Mouse (Mus musculus) limb, embryonic 13.5 days (tissue): ENCODE data around the gene Prpf40b. TPM values are rescaled to one million over a fixed set of nuclear protein-coding genes. Genes with fewer than 3 reads are reported as not detected.
A peak's percentile ranks its signal among the peaks of the same experiment; 100 is the strongest.

ENCODE experiments used
- ATAC-seq: fragments of 200-750 bp; cut with Nextera tagmentation; 2 replicates; pipeline ENCODE4 v1.8.0; 2017; ENCODE audit warnings: low read depth, moderate number of reproducible peaks, moderate TSS enrichment; ENCODE audit not compliant: low FRiP score
- H3K27ac ChIP-seq: fragments of 300-500 bp; sonication (generic); 2 replicates; pipeline ENCODE4 v1.5.1; 2015; ENCODE audit warnings: inconsistent platforms, mild to moderate bottlenecking, moderate library complexity
- H3K27me3 ChIP-seq: fragments of 300-500 bp; sonication (generic); 2 replicates; pipeline ENCODE4 v1.6.1; 2015; ENCODE audit warnings: mild to moderate bottlenecking, inconsistent platforms
- H3K36me3 ChIP-seq: fragments of 300-500 bp; sonication (generic); 2 replicates; pipeline ENCODE4 v1.6.1; 2015; ENCODE audit warnings: inconsistent platforms, mild to moderate bottlenecking, moderate library complexity
- H3K4me1 ChIP-seq: fragments of 300-500 bp; sonication (generic); 2 replicates; pipeline ENCODE4 v1.6.1; 2015; ENCODE audit warnings: inconsistent platforms
- H3K4me2 ChIP-seq: fragments of 300-500 bp; sonication (generic); replicated peaks from 2 replicates; pipeline ENCODE4 v1.6.1; 2015; ENCODE audit warnings: inconsistent platforms, mild to moderate bottlenecking, moderate library complexity
- H3K4me3 ChIP-seq: fragments of 300-500 bp; sonication (generic); 2 replicates; pipeline ENCODE4 v1.5.1; 2015; ENCODE audit warnings: moderate library complexity, mild to moderate bottlenecking, inconsistent platforms
- H3K9ac ChIP-seq: fragments of 300-500 bp; sonication (generic); 2 replicates; pipeline ENCODE4 v1.6.1; 2015; ENCODE audit warnings: mild to moderate bottlenecking, inconsistent platforms
- H3K9me3 ChIP-seq: fragments of 300-500 bp; sonication (generic); 2 replicates; pipeline ENCODE4 v1.6.1; 2016; ENCODE audit warnings: inconsistent platforms
- WGBS: fragments of 180-500 bp; shearing (Covaris S2); methylation state at CpG from one replicate; pipeline ENCODE4 v1.1.7; 2015; 5-methylcytosine and 5-hydroxymethylcytosine counted together
- polyA plus RNA-seq: library from polyadenylated mRNA; unstranded; fragments of >200 nt; fragmentation: Nextera tagmentation; extraction: Ambion mirVana; gene quantifications from 2 replicates; pipeline ENCODE4 v1.2.1, GENCODE M21; 2015

Prpf40b gene
- polyA plus RNA-seq, 1 experiment from 2014 or later = 80.3 TPM

DNA sequence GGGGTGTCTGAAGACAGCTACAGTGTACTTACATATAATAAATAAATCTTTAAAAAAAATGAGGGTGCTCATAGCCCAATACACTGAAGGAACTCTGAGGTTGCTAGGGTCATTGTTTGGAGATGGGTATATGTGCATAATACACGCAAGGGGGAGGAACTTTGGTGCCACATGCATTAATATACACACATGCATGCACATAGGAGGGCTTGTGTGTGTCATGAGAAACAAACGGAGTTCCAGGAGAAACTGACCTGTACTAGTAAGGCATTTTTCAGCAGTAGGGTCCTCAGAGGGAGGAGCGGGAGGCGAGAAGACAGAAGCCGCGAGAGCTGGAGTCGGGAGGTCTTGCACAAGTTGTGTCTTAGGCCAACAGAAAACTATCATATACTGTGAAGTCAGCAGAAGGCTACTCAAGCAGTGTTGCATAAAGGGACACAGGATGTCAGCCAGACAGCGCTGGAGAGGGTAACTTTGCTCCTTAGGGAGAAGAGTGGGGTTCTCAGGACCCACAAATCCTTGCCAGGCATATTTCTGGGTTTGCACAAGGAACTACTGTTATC lies 35.6 kb upstream of the Prpf40b start:
- Histone ChIP-seq H3K4me1 (peaks cover 5% of the 10 kb centered on the region; the same call in 1 of the 2 replicates), H3K9ac (no peak overlapping the region), H3K4me3 (no peak overlapping the region), H3K4me2 (peak overlapping the region; percentile 46), H3K9me3 (no peaks in the 10 kb centered on the region), H3K27ac (no peak overlapping the region), H3K27me3 (no peaks in the 10 kb centered on the region), H3K36me3 (no peaks in the 10 kb centered on the region)
- WGBS = 67% methylated on average over 8 of the region's 8 CpGs
- ATAC-seq = 0 out of 2 replicates have a peak, but pooled peaks have one; percentile 24

DNA sequence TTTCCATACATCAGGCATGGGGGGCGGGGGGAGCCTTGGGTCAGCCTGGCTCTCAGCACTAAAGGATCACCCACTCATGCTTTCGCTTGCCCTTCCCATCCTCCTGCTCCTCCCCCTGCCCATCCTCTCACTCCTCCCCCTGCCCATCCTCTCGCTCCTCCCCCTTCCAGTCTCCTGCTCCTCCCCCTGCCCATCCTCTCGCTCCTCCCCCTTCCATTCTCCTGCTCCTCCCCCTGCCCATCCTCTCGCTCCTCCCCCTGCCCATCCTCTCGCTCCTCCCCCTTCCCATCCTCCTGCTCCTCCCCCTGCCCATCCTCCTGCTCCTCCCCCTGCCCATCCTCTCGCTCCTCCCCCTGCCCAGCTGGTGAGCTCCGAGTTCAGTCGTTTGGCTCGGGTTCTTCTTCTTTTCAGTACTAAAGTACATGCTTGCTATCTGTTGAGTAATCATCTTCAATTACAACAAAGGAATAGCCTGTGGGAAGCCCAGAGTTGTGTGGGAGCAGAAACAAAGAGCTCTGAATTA lies 35.1 kb upstream of the Prpf40b start:
- Histone ChIP-seq H3K4me1 (peaks cover 5% of the 10 kb centered on the region; the same call in 1 of the 2 replicates), H3K27ac (no peak overlapping the region), H3K4me3 (peak overlapping the region; percentile 17; the same call in 1 of the 2 replicates), H3K9me3 (no peaks in the 10 kb centered on the region), H3K36me3 (no peaks in the 10 kb centered on the region), H3K27me3 (no peaks in the 10 kb centered on the region), H3K4me2 (peak overlapping the region; percentile 49), H3K9ac (no peak overlapping the region)
- WGBS = 4% methylated on average over 8 of the region's 10 CpGs
- ATAC-seq = 0 out of 2 replicates have a peak, but pooled peaks have one; percentile 32

DNA sequence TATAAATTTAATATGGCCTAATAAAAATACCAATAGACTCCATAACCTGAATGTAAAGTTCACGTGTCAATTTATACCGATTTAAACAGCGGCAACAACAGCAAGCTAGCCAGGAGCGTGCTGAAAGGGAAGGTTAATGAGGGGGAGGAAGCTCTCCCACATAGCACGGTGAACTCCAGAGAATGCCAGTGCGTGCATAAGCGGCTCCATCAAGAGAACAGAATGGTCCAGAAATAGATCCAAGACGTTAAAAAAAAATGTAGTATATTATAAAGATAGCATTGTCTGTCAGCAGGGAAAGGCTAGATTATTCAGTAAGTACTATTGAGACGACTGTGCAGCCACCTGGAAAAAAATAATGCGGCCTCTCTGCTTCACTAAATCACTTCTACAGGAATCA lies 32.2 kb upstream of the Prpf40b start:
- Histone ChIP-seq H3K36me3 (no peaks in the 10 kb centered on the region), H3K9ac (no peak overlapping the region), H3K27ac (no peak overlapping the region), H3K4me2 (no peak overlapping the region), H3K27me3 (no peaks in the 10 kb centered on the region), H3K4me3 (no peak overlapping the region), H3K4me1 (peaks cover 5% of the 10 kb centered on the region; the same call in 1 of the 2 replicates), H3K9me3 (no peaks in the 10 kb centered on the region)
- 34% methylated on average over 10 of the region's 10 CpGs for WGBS
- ATAC-seq = no peak

DNA sequence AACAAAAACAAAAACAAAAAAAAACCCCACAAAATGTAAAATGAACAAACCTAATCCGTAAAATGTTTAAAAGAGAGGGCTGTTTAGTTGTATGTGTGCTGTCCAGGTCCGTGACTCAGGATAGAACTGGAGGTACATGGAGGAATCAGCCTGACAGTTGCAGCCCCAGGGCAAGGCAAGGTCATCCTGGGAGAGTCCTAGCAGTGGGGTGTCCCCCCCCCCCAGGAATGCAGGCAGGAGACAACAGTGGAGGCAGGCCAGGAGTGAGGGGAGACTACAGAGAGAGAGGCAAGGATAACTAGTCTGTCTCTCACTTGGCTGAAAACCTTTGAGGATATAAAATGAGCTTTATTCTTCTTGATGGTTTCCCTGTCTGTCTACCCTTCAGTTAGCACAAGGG lies 30.5 kb upstream of the Prpf40b start:
- no peak for ATAC-seq
- no peaks in the 10 kb centered on the region for H3K9me3 ChIP-seq
- H3K9ac ChIP-seq = no peak overlapping the region
- no peaks in the 10 kb centered on the region for H3K27me3 ChIP-seq
- no peaks in the 10 kb centered on the region for H3K36me3 ChIP-seq
- WGBS = 77% methylated on average over 2 of the region's 2 CpGs
- no peak overlapping the region for H3K4me3 ChIP-seq
- peaks cover 5% of the 10 kb centered on the region; the same call in 1 of the 2 replicates for H3K4me1 ChIP-seq
- no peak overlapping the region for H3K27ac ChIP-seq
- H3K4me2 ChIP-seq = no peak overlapping the region

DNA sequence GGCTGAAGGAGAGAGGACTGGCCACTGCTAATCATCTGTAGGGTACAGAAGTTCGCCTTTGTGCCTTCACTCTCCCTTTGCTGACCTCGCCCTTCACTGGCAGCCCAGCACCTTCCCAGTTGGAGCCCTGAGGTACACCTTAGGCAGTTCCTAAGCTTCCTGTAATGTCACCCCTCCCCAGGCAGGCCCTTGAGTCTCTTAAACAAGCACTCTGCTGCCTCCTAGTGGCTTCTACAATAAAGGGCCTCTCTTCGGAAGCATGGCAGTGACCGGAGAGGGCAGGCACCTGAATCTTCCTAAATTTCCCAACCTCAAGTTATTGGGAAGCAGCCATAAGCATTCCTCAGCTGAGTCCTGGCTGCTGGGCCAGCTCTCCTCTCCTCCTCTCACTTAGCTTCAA lies 29.2 kb upstream of the Prpf40b start:
- no peak overlapping the region for H3K4me3 ChIP-seq
- 23% methylated on average over 4 of the region's 4 CpGs for WGBS
- H3K9ac ChIP-seq = no peak overlapping the region
- no peaks in the 10 kb centered on the region for H3K36me3 ChIP-seq
- ATAC-seq = peak; percentile 24; the same call in 1 of the 2 replicates
- 0 out of 2 replicates have a peak, but pooled peaks cover 5% of the 10 kb centered on the region for H3K4me1 ChIP-seq
- no peak overlapping the region for H3K27ac ChIP-seq
- no peak overlapping the region for H3K4me2 ChIP-seq
- H3K9me3 ChIP-seq = no peaks in the 10 kb centered on the region
- H3K27me3 ChIP-seq = no peaks in the 10 kb centered on the region

DNA sequence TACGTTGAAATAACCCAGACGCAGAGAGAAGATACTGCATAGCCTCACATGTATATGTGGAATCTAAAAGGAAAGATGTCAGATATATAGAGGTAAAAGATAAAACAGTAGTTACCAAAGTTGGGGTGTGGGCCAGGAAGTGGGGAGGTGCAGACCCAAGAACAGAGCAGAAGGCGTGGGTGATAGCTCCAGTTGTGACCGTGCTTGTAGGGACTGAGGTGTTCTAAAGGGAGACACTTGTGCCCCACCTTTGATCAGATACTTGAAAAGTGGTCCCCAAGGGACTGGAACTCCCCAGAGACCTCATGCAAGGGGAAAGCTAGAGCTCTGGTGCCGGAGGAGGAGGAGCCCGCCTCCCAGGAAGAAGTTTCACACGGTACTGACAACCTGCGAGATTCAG lies 18.8 kb upstream of the Prpf40b start:
- no peaks in the 10 kb centered on the region for H3K36me3 ChIP-seq
- H3K4me1 ChIP-seq = peaks cover 15% of the 10 kb centered on the region
- H3K4me2 ChIP-seq = no peak overlapping the region
- no peak for ATAC-seq
- no peak overlapping the region for H3K4me3 ChIP-seq
- WGBS = 74% methylated on average over 8 of the region's 8 CpGs
- no peaks in the 10 kb centered on the region for H3K27me3 ChIP-seq
- H3K9ac ChIP-seq = no peak overlapping the region
- H3K27ac ChIP-seq = no peak overlapping the region
- no peaks in the 10 kb centered on the region for H3K9me3 ChIP-seq

DNA sequence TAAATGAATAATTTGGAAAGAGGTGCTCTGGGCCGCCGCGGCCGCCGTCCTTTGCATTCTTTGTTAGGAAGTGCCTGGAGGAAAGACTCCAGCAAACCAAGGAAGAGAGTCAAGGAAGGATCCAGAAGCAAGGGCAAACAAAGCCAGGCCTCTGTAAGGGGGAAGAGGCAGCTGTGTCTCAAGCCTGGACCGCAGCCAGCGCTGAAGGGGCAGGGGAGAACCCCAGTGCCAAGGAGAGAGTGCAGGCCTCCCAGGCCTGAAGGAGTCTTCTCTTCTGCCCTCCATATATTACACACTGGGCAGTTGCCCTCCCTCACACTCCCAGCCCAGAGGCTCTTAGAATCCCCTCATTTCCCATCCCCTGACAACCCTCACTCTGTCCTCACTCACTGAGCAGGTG lies 16.6 kb upstream of the Prpf40b start:
- H3K4me1 ChIP-seq = peaks cover 12% of the 10 kb centered on the region
- H3K36me3 ChIP-seq = no peaks in the 10 kb centered on the region
- H3K9ac ChIP-seq = 0 out of 2 replicates have a peak overlapping the region, but pooled peaks have one; percentile 39
- ATAC-seq = no peak
- WGBS = 75% methylated on average over 7 of the region's 7 CpGs
- H3K27ac ChIP-seq = peak overlapping the region; percentile 45; the same call in 1 of the 2 replicates
- no peak overlapping the region for H3K4me3 ChIP-seq
- H3K4me2 ChIP-seq = no peak overlapping the region
- no peaks in the 10 kb centered on the region for H3K9me3 ChIP-seq
- H3K27me3 ChIP-seq = no peaks in the 10 kb centered on the region

DNA sequence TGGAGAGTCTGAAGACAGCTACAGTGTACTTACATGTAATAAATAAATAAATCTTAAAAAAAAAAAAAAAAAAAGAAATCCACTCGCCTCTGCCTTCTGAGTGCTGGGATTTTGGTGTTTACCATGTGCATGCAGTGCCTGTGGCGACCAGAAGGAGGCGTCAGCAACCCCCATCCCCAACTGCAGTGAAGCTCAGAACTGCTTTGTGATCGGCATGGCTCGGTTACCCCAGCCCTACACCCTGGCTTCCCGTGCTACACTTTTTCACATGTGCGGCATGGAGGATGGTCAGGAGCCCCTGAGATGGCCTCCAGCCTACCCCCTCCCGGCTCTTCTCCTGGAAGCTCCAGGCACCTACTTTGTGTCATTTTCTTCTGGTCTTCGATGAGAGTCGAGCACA lies 11.4 kb upstream of the Prpf40b start:
- Histone ChIP-seq H3K4me3 (no peak overlapping the region), H3K27ac (no peak overlapping the region), H3K9me3 (no peaks in the 10 kb centered on the region), H3K27me3 (0 out of 2 replicates have a peak, but pooled peaks cover 6% of the 10 kb centered on the region), H3K4me2 (no peak overlapping the region), H3K36me3 (no peaks in the 10 kb centered on the region), H3K9ac (no peak overlapping the region), H3K4me1 (peaks cover 2% of the 10 kb centered on the region)
- 69% methylated on average over 10 of the region's 10 CpGs for WGBS
- no peak for ATAC-seq

DNA sequence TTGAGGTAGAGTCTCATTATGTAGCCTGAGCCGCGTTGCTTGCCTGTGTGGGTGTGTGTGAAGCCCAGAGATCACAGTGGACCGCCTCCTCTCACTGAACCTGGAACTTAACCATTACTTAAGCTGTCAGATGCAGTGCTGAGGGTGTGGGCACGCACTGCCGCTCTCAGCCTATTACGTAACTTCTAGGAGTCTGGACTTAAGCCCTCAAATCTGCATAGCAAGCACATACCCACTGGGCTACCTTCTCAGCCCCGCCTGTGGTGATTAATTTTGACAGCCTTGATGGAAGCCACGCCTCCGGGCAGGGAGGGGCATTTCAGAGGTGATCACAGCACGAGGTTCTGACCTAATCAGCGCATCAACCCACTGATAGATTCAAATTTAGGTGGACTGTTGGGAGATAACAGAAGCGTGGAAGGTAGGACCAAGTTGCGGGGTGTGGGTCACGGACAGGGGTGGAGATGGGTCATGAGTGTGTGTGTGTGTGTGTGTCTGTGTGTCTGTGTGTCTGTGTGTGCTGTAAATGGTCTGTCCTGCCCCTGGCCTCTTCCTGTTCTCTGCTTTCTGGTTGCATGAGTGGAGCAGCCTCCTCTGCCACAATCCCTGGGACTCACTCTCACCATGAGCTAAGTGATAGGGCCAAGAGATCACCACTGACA lies 10.2 kb upstream of the Prpf40b start:
- no peaks in the 10 kb centered on the region for H3K4me1 ChIP-seq
- no peaks in the 10 kb centered on the region for H3K36me3 ChIP-seq
- ATAC-seq = 0 out of 2 replicates have a peak, but pooled peaks have one; percentile 28
- 0 out of 2 replicates have a peak, but pooled peaks cover 6% of the 10 kb centered on the region for H3K27me3 ChIP-seq
- H3K9ac ChIP-seq = no peak overlapping the region
- H3K27ac ChIP-seq = no peak overlapping the region
- no peaks in the 10 kb centered on the region for H3K9me3 ChIP-seq
- no peak overlapping the region for H3K4me2 ChIP-seq
- no peak overlapping the region for H3K4me3 ChIP-seq
- WGBS = 34% methylated on average over 14 of the region's 14 CpGs

DNA sequence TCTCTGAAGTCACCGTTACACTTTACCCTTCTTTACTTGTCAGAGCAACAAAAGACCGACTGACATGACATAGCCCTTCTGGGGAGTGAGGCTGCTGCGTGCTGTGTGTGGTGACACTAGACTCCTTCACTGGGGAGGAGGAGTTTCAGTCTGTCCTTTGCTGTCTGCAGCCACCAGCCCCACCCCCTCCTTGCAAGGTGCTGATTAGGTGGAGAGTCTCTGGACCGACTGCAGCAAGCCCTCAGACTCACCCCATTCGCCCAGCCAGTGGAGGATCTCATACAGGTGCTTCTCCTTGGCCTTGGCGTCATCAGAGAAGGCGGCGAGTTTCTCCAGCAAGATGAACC lies 9.7 kb upstream of the Prpf40b start:
- H3K27me3 ChIP-seq = 0 out of 2 replicates have a peak, but pooled peaks cover 6% of the 10 kb centered on the region
- H3K4me2 ChIP-seq = no peak overlapping the region
- H3K4me3 ChIP-seq = no peak overlapping the region
- H3K4me1 ChIP-seq = no peaks in the 10 kb centered on the region
- H3K36me3 ChIP-seq = no peaks in the 10 kb centered on the region
- H3K9me3 ChIP-seq = no peaks in the 10 kb centered on the region
- H3K9ac ChIP-seq = no peak overlapping the region
- no peak for ATAC-seq
- no peak overlapping the region for H3K27ac ChIP-seq
- 53% methylated on average over 8 of the region's 8 CpGs for WGBS

DNA sequence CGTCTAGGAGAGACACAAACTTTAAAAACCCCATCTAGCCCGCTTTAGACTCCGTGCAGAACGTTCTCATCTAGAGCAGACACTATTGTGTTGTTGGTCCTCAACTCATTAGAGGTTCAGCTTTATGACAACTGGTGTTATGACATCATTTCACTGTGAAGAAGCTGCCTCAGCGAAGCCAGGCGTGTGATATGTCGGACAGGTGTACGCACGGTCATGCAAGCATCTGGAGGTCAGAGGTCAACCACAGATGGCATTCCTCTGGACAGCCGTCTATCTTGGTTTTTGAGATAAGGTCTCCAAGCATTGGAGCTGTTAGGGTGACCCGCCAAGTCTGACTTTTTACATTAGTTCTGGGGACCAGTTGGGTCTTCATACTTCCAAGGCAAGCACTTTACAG lies 4.3 kb upstream of the Prpf40b start:
- Histone ChIP-seq H3K36me3 (no peaks in the 10 kb centered on the region), H3K4me3 (no peak overlapping the region), H3K4me1 (peaks cover 7% of the 10 kb centered on the region), H3K9me3 (no peaks in the 10 kb centered on the region), H3K27ac (no peak overlapping the region), H3K9ac (no peak overlapping the region), H3K27me3 (no peaks in the 10 kb centered on the region), H3K4me2 (no peak overlapping the region)
- ATAC-seq = no peak
- 82% methylated on average over 11 of the region's 11 CpGs for WGBS

DNA sequence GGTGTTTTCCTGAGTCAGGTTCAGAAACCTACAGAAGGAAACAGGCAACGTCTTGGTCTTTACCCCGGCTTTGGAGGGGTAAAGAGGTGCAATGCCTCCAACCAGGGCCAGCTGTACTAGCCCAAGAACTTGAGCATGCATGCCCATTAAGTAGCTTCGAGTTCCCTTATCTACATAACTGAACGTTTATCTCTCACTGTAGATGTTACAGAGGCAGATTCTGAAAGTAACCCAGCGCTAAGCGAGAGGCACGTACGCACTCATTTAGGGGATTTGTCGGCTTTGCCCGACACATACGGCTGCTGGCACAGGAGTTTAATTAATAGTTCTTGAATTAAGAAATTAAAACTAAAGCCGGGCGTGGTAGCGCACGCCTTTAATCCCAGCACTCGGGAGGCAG lies 600 bp upstream of the Prpf40b start:
- ATAC-seq = no peak
- H3K27ac ChIP-seq = peak overlapping the region; percentile 88; the same call in 1 of the 2 replicates
- 29% methylated on average over 16 of the region's 16 CpGs for WGBS
- H3K36me3 ChIP-seq = no peaks in the 10 kb centered on the region; the same call in 1 of the 2 replicates
- H3K9me3 ChIP-seq = no peaks in the 10 kb centered on the region
- H3K4me3 ChIP-seq = peak overlapping the region; percentile 67
- peak overlapping the region; percentile 78 for H3K9ac ChIP-seq
- peaks cover 23% of the 10 kb centered on the region for H3K4me1 ChIP-seq
- H3K27me3 ChIP-seq = no peaks in the 10 kb centered on the region
- H3K4me2 ChIP-seq = peak overlapping the region; percentile 75
